In the genomic region with DNA sequence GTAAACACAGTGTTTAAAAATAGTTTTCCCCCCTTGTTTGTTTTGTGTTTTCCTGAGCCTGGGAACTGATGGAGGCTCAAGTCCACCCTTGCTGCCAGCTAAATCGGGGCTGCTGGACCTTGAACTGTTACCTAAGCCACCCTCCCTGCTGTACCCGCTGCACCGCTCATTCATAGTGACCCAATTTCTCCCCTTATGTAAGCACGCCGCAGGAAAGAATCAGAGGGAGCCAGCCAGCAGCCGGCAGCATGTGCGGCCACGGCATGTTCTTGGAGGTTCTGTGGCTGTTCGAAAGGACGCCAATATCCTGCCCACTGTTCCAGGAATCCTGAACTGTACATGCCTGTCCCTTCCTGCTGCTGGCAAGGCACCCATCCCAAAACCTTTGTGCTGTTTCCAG, we compare ENCODE assay signal across 8 mouse cellular contexts. TPM values are rescaled to one million over a fixed set of nuclear protein-coding genes. Genes with fewer than 3 reads are reported as not detected.
DNase-seq lines count a peak whose midpoint lies in the region; ATAC-seq lines count a peak whose summit lies in the region.

No protein-coding gene starts in this region.

- H3K4me3 ChIP-seq in embryonic facial prominence, embryonic 14.5 days (ENCODE audit: low read depth, low read length) = no peak overlapping the region
- no peak overlapping the region for H3K4me3 ChIP-seq in embryonic facial prominence, embryonic 10.5 days
- H3K4me3 ChIP-seq in liver, embryonic 13.5 days (replicated peaks) = no peak overlapping the region

- no peaks in the 10 kb centered on the region for H3K36me3 ChIP-seq in embryonic facial prominence, embryonic 14.5 days (ENCODE audit: control insufficient read depth, insufficient read depth, low read length)
- no peaks in the 10 kb centered on the region for H3K36me3 ChIP-seq in embryonic facial prominence, embryonic 10.5 days (replicated peaks)
- H3K36me3 ChIP-seq in liver, embryonic 13.5 days = no peaks in the 10 kb centered on the region

- WGBS in embryonic facial prominence, embryonic 14.5 days = 60% methylated on average over 10 of the region's 10 CpGs
- WGBS in embryonic facial prominence, embryonic 10.5 days = 70% methylated on average over 10 of the region's 10 CpGs
- WGBS in liver, embryonic 13.5 days (ENCODE audit: insufficient replicate concordance) = 58% methylated on average over 10 of the region's 10 CpGs

- DNase-seq in embryonic facial prominence, embryonic 14.5 days (ENCODE audit: low spot score) = no peak
- DNase-seq in embryonic facial prominence, embryonic 10.5 days (ENCODE audit: low spot score) = no peak
- peak; percentile 9 for DNase-seq in ES-CJ7 (ENCODE audit: low read depth, low spot score)
- peak; percentile 79 for DNase-seq in fat pad, adult 2 months (ENCODE audit: extremely low read depth, low read depth, low spot score)
- peak; percentile 84 to 91 for DNase-seq in kidney, adult 8-10 months
- no peak for DNase-seq in liver, embryonic 13.5 days
- peak; percentile 72 for DNase-seq in right cerebral cortex, postnatal 10 days (ENCODE audit: low spot score in 2 of 2)
- DNase-seq in T-cell, adult 2 months (ENCODE audit: low spot score) = no peak

- no peak overlapping the region for H3K4me2 ChIP-seq in embryonic facial prominence, embryonic 14.5 days (ENCODE audit: low read depth, low read length)
- peak overlapping the region; percentile 12; the same call in 1 of the 2 replicates for H3K4me2 ChIP-seq in liver, embryonic 13.5 days

- H3K4me1 ChIP-seq in embryonic facial prominence, embryonic 14.5 days (ENCODE audit: control insufficient read depth, insufficient read depth, low read length) = peaks cover 10% of the 10 kb centered on the region; the same call in 1 of the 2 replicates
- peaks cover 24% of the 10 kb centered on the region; the same call in 1 of the 2 replicates for H3K4me1 ChIP-seq in embryonic facial prominence, embryonic 10.5 days
- H3K4me1 ChIP-seq in liver, embryonic 13.5 days (replicated peaks) = no peaks in the 10 kb centered on the region

- H3K9ac ChIP-seq in embryonic facial prominence, embryonic 14.5 days (ENCODE audit: low read depth, low read length) = 0 out of 2 replicates have a peak overlapping the region, but pooled peaks have one; percentile 6
- H3K9ac ChIP-seq in liver, embryonic 13.5 days = no peak overlapping the region

- H3K27me3 ChIP-seq in embryonic facial prominence, embryonic 14.5 days (replicated peaks; ENCODE audit: control insufficient read depth, insufficient read depth, low read length) = no peaks in the 10 kb centered on the region
- peaks cover 26% of the 10 kb centered on the region; the same call in 1 of the 2 replicates for H3K27me3 ChIP-seq in embryonic facial prominence, embryonic 10.5 days (replicated peaks; ENCODE audit: low read depth, poor library complexity, severe bottlenecking)
- H3K27me3 ChIP-seq in liver, embryonic 13.5 days = no peaks in the 10 kb centered on the region

- ATAC-seq in embryonic facial prominence, embryonic 14.5 days (ENCODE audit: low read depth) = no peak
- peak; percentile 77 for ATAC-seq in liver, embryonic 13.5 days (ENCODE audit: low read depth)

- H3K9me3 ChIP-seq in embryonic facial prominence, embryonic 14.5 days (ENCODE audit: control insufficient read depth, low read length) = no peaks in the 10 kb centered on the region
- no peaks in the 10 kb centered on the region for H3K9me3 ChIP-seq in embryonic facial prominence, embryonic 10.5 days
- no peaks in the 10 kb centered on the region for H3K9me3 ChIP-seq in liver, embryonic 13.5 days (replicated peaks)

- no peak overlapping the region for H3K27ac ChIP-seq in embryonic facial prominence, embryonic 14.5 days (replicated peaks; ENCODE audit: low read depth, low read length)
- H3K27ac ChIP-seq in embryonic facial prominence, embryonic 10.5 days (replicated peaks) = no peak overlapping the region
- peak overlapping the region; percentile 67 for H3K27ac ChIP-seq in liver, embryonic 13.5 days

RNA-seq across cellular contexts. Expression of a gene that starts 26.3 kb away (rescaled TPM):
- polyA plus RNA-seq in embryonic facial prominence, embryonic 14.5 days (2014; fragmentation: Nextera tagmentation; extraction: Ambion mirVana) = 1.3 and 1.4 TPM in 2 replicates
- 2.3 and 2.6 TPM in 2 replicates for polyA plus RNA-seq in embryonic facial prominence, embryonic 10.5 days (2016; fragmentation: Nextera tagmentation; extraction: Ambion mirVana)
- polyA plus RNA-seq in liver, embryonic 13.5 days (2015; fragmentation: Nextera tagmentation; extraction: Ambion mirVana) = 0.07 and 0.09 TPM in 2 replicates

Comparison
In these comparisons a context has a peak if more than half of its experiments do, and no peak if none do; other contexts are left out.
1. DNase-seq: peak in ES-CJ7 (single experiment), fat pad, adult 2 months (single experiment), kidney, adult 8-10 months (2 of 2) and right cerebral cortex, postnatal 10 days (2 of 2); none in embryonic facial prominence, embryonic 14.5 days (single experiment), embryonic facial prominence, embryonic 10.5 days (single experiment), liver, embryonic 13.5 days (single experiment) and T-cell, adult 2 months (single experiment).